Mouse (Mus musculus) embryonic fibroblast, embryonic 13.5 days (primary cell): ENCODE results near the gene Rrad.

Source experiments
- CTCF ChIP-seq: IDR thresholded peaks from 2 replicates; pipeline ENCODE4 v1.5.1; 2011; ENCODE audit warnings: mild to moderate bottlenecking, control low read depth, low read length, moderate library complexity, borderline replicate concordance; ENCODE audit not compliant: insufficient read depth
- POLR2A ChIP-seq: IDR thresholded peaks from 2 replicates; pipeline ENCODE4 v1.6.1; 2011; ENCODE audit warnings: low read depth, mild to moderate bottlenecking, control low read depth, low read length, moderate library complexity

- TF ChIP-seq CTCF (peak; percentile 99), POLR2A (no peak)
Measured at GRCm38 (mm10) chr8:104602468-104603244, 28.5 kb downstream of the Rrad start.
